Mouse (Mus musculus): ENCODE measurements at regions not wholly inside any gene's neighbourhood (a gene's known extent, or its start where the extent isn't known, plus 50 kb on each side); places are given as distances from the start of the nearest gene placed in this dataset.

DNA sequence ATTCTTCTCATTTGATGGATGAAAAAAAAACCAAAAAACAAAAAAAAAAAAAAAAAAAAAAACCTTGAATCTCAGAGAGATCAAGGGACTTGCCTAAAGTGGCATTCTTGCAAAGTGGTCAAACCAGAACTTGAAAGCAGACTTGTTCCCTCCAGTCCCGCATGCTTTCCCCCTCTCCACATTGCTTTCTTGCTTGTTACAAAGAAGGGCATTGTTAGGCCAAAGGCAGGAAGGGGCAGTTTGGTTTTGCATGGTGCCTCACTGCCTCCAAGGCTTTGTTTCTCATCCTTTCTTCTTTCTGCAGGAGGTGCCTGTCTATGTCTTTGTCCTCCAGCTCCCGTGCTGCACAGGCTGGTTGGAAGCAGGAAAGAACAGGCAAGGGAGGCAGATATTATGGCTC, 356.2 kb upstream of the Tenm4 start:
- Histone ChIP-seq H3K36me3 (ENCODE audit: control insufficient read depth, insufficient read depth, low read length) (no peaks in the 10 kb centered on the region), H3K27ac (ENCODE audit: low read depth, low read length) (no peak overlapping the region), H3K4me1 (replicated peaks; ENCODE audit: control insufficient read depth, insufficient read depth, low read length) (no peaks in the 10 kb centered on the region), H3K4me2 (replicated peaks; ENCODE audit: low read depth, low read length) (no peak overlapping the region), H3K9me3 (ENCODE audit: control insufficient read depth, low read length) (no peaks in the 10 kb centered on the region), H3K9ac (ENCODE audit: low read depth, low read length) (no peak overlapping the region), H3K4me3 (ENCODE audit: low read depth, low read length) (no peak overlapping the region), H3K27me3 (ENCODE audit: control insufficient read depth, insufficient read depth, low read length) (no peaks in the 10 kb centered on the region)
- ATAC-seq (ENCODE audit: low FRiP score) (peak; percentile 51; the same call in 1 of the 2 replicates), DNase-seq (ENCODE audit: low spot score) (peak; percentile 23)
- WGBS, result 12% methylated on average over 2 of the region's 2 CpGs

GRCm38 (mm10) chr7:95823539-95823938, 347.5 kb upstream of the Tenm4 start:
- WGBS, result 88% methylated on average over 4 of the region's 4 CpGs

DNA sequence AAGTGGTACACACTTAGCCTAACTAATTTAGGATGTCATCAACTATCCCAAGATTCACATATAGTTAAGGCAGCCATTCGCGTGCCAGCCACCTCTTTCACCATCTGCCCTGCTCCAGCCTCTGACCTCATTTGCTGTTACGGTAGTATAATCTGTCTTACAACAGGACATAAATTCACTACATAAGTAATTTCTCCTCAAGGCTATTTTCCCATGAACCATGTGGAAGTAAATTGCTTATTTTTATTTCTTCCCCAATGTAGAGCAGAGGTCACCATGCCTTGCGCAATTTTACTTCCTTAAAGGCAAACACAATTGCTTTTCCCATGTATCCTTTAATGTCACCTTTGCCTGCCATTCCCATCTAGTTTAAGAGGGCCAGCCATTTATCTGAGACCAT, 341.2 kb upstream of the Tenm4 start:
- DNase-seq (ENCODE audit: low spot score), result no peak
- 82% methylated on average over 4 of the region's 4 CpGs for WGBS
- Histone ChIP-seq H3K4me1 (replicated peaks; ENCODE audit: control insufficient read depth, insufficient read depth, low read length) (no peaks in the 10 kb centered on the region), H3K9me3 (ENCODE audit: control insufficient read depth, low read length) (no peaks in the 10 kb centered on the region), H3K27me3 (ENCODE audit: control insufficient read depth, insufficient read depth, low read length) (no peaks in the 10 kb centered on the region), H3K27ac (ENCODE audit: low read depth, low read length) (no peak overlapping the region), H3K36me3 (ENCODE audit: control insufficient read depth, insufficient read depth, low read length) (no peaks in the 10 kb centered on the region), H3K4me3 (ENCODE audit: low read depth, low read length) (no peak overlapping the region), H3K9ac (ENCODE audit: low read depth, low read length) (no peak overlapping the region), H3K4me2 (replicated peaks; ENCODE audit: low read depth, low read length) (no peak overlapping the region)
- ATAC-seq (ENCODE audit: low FRiP score), result no peak

More at GRCm38 (mm10) chr7:95823539-95823938, 347.5 kb upstream of the Tenm4 start:
- H3K4me1 ChIP-seq (replicated peaks; ENCODE audit: control insufficient read depth, insufficient read depth, low read length), result no peaks in the 10 kb centered on the region
- no peak overlapping the region for H3K4me3 ChIP-seq (ENCODE audit: low read depth, low read length)
- no peak for DNase-seq (ENCODE audit: low spot score)
- no peak for ATAC-seq (ENCODE audit: low FRiP score)
- no peaks in the 10 kb centered on the region for H3K36me3 ChIP-seq (ENCODE audit: control insufficient read depth, insufficient read depth, low read length)
- no peak overlapping the region for H3K9ac ChIP-seq (ENCODE audit: low read depth, low read length)
- H3K27ac ChIP-seq (ENCODE audit: low read depth, low read length), result no peak overlapping the region
- H3K4me2 ChIP-seq (replicated peaks; ENCODE audit: low read depth, low read length), result no peak overlapping the region
- no peaks in the 10 kb centered on the region for H3K27me3 ChIP-seq (ENCODE audit: control insufficient read depth, insufficient read depth, low read length)
- H3K9me3 ChIP-seq (ENCODE audit: control insufficient read depth, low read length), result no peaks in the 10 kb centered on the region

DNA sequence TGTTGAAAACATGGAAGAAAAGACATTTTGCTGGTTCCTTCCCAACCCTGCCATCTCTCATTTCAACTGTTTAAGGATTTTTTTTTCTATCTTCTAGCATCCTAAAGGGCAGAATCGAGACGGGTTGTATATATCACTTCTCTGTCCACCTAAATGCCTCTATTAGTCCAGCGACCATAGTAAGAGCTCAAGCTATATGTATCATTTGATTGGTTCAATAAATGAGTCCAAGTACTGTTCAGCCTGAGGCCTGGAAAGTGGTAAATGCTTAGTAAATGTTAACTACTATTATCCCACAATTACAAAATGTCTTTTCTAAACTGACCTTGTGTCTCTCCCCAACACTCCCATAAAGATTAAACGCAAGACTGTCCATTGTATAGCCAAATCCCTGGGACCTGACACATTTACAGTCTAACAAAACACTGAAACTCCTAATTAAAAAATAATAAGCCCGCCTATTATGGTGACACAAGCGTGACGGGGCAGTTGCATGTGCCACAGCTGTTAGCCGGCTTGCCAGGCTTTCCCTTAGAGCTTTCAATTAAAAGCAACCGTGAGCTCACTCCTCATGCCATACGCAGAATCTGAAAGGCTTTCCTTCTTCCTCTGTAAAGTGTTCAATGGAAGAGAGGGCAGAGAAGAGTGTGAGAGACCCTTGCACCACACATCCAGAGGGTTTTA, 336.7 kb upstream of the Tenm4 start:
- Histone ChIP-seq H3K4me3 (ENCODE audit: low read depth, low read length) (no peak overlapping the region), H3K27ac (ENCODE audit: low read depth, low read length) (no peak overlapping the region), H3K27me3 (ENCODE audit: control insufficient read depth, insufficient read depth, low read length) (no peaks in the 10 kb centered on the region), H3K4me2 (replicated peaks; ENCODE audit: low read depth, low read length) (no peak overlapping the region), H3K9ac (ENCODE audit: low read depth, low read length) (no peak overlapping the region), H3K9me3 (ENCODE audit: control insufficient read depth, low read length) (no peaks in the 10 kb centered on the region), H3K36me3 (ENCODE audit: control insufficient read depth, insufficient read depth, low read length) (no peaks in the 10 kb centered on the region), H3K4me1 (replicated peaks; ENCODE audit: control insufficient read depth, insufficient read depth, low read length) (no peaks in the 10 kb centered on the region)
- peak; percentile 76 for ATAC-seq (ENCODE audit: low FRiP score)
- 70% methylated on average over 10 of the region's 10 CpGs for WGBS
- peak; percentile 12 for DNase-seq (ENCODE audit: low spot score)

- Histone ChIP-seq H3K4me1 (replicated peaks; ENCODE audit: control insufficient read depth, insufficient read depth, low read length) (no peaks in the 10 kb centered on the region; the same call in 1 of the 2 replicates), H3K4me3 (ENCODE audit: low read depth, low read length) (no peak overlapping the region), H3K9ac (ENCODE audit: low read depth, low read length) (no peak overlapping the region), H3K27me3 (ENCODE audit: control insufficient read depth, insufficient read depth, low read length) (no peaks in the 10 kb centered on the region), H3K4me2 (replicated peaks; ENCODE audit: low read depth, low read length) (no peak overlapping the region), H3K9me3 (ENCODE audit: control insufficient read depth, low read length) (no peaks in the 10 kb centered on the region), H3K36me3 (ENCODE audit: control insufficient read depth, insufficient read depth, low read length) (no peaks in the 10 kb centered on the region), H3K27ac (ENCODE audit: low read depth, low read length) (no peak overlapping the region)
- ATAC-seq (ENCODE audit: low FRiP score), result no peak; the same call in 1 of the 2 replicates
- WGBS, result 41% methylated on average over 2 of the region's 2 CpGs
- DNase-seq (ENCODE audit: low spot score), result no peak
Observed at GRCm38 (mm10) chr7:95840476-95840875, 330.6 kb upstream of the Tenm4 start.

DNA sequence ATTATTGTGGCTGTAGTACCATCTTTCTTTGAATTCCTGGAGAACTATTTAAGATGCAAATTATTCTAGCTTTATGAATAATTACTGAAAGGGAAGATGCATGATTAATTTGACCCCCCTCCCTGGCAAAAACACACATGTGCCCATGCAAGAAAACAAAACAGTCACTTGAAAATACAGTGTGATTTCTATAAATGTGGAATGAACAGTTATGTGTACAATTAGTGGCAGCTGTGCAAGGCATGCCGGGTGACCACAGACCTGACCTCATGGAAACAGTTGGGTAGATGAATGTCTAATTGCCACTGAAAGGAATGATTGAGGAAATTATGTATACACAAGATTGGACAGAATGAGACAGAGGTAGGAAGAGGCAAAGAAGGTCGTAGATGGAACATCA, 321.2 kb upstream of the Tenm4 start:
- no peak overlapping the region for H3K4me3 ChIP-seq (ENCODE audit: low read depth, low read length)
- no peaks in the 10 kb centered on the region for H3K4me1 ChIP-seq (replicated peaks; ENCODE audit: control insufficient read depth, insufficient read depth, low read length)
- no peaks in the 10 kb centered on the region for H3K27me3 ChIP-seq (ENCODE audit: control insufficient read depth, insufficient read depth, low read length)
- no peak overlapping the region for H3K4me2 ChIP-seq (replicated peaks; ENCODE audit: low read depth, low read length)
- H3K36me3 ChIP-seq (ENCODE audit: control insufficient read depth, insufficient read depth, low read length), result no peaks in the 10 kb centered on the region
- whole genome bisulfite sequencing, result 84% methylated on average over 2 of the region's 2 CpGs
- no peak overlapping the region for H3K27ac ChIP-seq (ENCODE audit: low read depth, low read length)
- no peaks in the 10 kb centered on the region for H3K9me3 ChIP-seq (ENCODE audit: control insufficient read depth, low read length)
- no peak overlapping the region for H3K9ac ChIP-seq (ENCODE audit: low read depth, low read length)
- ATAC-seq (ENCODE audit: low FRiP score) (no peak), DNase-seq (ENCODE audit: low spot score) (no peak)

DNA sequence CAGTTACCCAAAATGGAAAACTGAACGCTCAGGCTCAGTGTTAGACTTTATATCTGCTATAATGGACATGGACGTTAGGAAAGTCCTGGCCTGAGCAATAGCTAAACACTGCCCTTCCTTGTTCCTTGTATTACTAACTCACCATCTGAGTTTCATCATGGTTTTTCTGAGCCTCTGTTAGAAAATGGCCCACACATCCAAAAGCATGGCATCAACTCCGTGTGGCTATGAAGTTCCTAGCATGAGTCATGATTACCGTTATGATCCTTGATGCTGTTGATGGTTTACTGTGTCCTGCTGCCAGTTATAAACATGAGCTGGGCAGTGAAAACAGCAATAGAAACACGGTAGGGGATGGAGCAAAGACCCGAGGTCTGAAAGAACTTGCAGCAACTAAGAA, 318.4 kb upstream of the Tenm4 start:
- Histone ChIP-seq H3K9ac (ENCODE audit: low read depth, low read length) (no peak overlapping the region), H3K27me3 (ENCODE audit: control insufficient read depth, insufficient read depth, low read length) (no peaks in the 10 kb centered on the region), H3K9me3 (ENCODE audit: control insufficient read depth, low read length) (no peaks in the 10 kb centered on the region), H3K4me1 (replicated peaks; ENCODE audit: control insufficient read depth, insufficient read depth, low read length) (no peaks in the 10 kb centered on the region), H3K27ac (ENCODE audit: low read depth, low read length) (no peak overlapping the region), H3K36me3 (ENCODE audit: control insufficient read depth, insufficient read depth, low read length) (no peaks in the 10 kb centered on the region), H3K4me2 (replicated peaks; ENCODE audit: low read depth, low read length) (no peak overlapping the region), H3K4me3 (ENCODE audit: low read depth, low read length) (no peak overlapping the region)
- ATAC-seq (ENCODE audit: low FRiP score) (no peak), DNase-seq (ENCODE audit: low spot score) (no peak)
- 85% methylated on average over 6 of the region's 6 CpGs for WGBS

DNA sequence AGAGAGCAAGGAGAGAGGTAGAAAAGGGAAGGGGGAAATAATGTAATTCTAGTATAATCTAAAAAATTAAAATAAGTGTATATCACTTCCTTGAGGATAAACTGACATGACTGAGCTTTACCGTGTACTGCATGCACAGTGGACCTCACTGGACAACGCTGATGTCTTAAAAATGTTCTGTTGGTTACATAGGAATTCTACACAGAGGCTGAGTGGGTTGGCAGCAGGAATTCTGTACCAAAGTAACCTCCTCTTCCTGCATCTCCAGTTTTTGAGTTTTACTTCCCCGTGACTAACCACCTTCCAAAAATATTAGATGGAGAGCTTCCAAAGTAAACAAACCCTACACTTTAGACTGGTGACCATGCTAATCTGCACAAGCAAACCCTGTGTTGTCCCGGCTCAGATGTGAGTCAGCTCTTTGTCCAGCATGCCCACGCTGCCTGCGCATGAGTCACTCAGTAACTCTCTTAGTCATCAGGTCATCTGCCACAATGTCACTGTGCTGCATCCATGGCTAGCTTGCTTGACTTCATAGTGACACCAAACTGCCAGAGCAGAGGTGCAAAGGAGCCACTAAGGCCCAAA, 317.7 kb upstream of the Tenm4 start:
- H3K36me3 ChIP-seq (ENCODE audit: control insufficient read depth, insufficient read depth, low read length), result no peaks in the 10 kb centered on the region
- WGBS, result 84% methylated on average over 6 of the region's 6 CpGs
- no peak for ATAC-seq (ENCODE audit: low FRiP score)
- no peaks in the 10 kb centered on the region for H3K27me3 ChIP-seq (ENCODE audit: control insufficient read depth, insufficient read depth, low read length)
- no peak overlapping the region for H3K27ac ChIP-seq (ENCODE audit: low read depth, low read length)
- H3K9ac ChIP-seq (ENCODE audit: low read depth, low read length), result no peak overlapping the region
- H3K4me2 ChIP-seq (replicated peaks; ENCODE audit: low read depth, low read length), result no peak overlapping the region
- no peak overlapping the region for H3K4me3 ChIP-seq (ENCODE audit: low read depth, low read length)
- H3K9me3 ChIP-seq (ENCODE audit: control insufficient read depth, low read length), result no peaks in the 10 kb centered on the region
- no peak for DNase-seq (ENCODE audit: low spot score)
- no peaks in the 10 kb centered on the region for H3K4me1 ChIP-seq (replicated peaks; ENCODE audit: control insufficient read depth, insufficient read depth, low read length)

DNA sequence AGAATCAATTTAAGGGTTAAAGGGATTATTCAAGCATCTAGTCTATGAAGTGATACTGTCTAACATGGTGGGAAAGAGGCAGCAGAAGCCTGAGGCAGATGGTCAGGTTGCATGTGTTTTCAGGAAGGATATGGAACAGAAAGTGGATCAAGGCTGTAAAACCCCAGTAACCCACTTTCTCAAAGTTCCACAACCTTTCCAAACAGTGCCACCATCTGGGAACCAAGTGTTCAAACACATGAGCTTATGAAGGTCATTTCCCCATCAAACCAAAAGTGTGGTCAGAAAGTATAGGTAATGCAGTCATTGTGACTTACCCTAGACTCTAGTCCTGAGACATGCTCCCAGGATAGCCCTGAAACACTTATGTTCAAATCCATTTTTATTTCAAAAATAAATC, 312.8 kb upstream of the Tenm4 start:
- H3K4me2 ChIP-seq (replicated peaks; ENCODE audit: low read depth, low read length), result no peak overlapping the region
- no peak overlapping the region for H3K9ac ChIP-seq (ENCODE audit: low read depth, low read length)
- no peak overlapping the region for H3K4me3 ChIP-seq (ENCODE audit: low read depth, low read length)
- no peak overlapping the region for H3K27ac ChIP-seq (ENCODE audit: low read depth, low read length)
- no peaks in the 10 kb centered on the region for H3K9me3 ChIP-seq (ENCODE audit: control insufficient read depth, low read length)
- DNase-seq (ENCODE audit: low spot score), result no peak
- ATAC-seq (ENCODE audit: low FRiP score), result no peak
- H3K36me3 ChIP-seq (ENCODE audit: control insufficient read depth, insufficient read depth, low read length), result no peaks in the 10 kb centered on the region
- no peaks in the 10 kb centered on the region for H3K27me3 ChIP-seq (ENCODE audit: control insufficient read depth, insufficient read depth, low read length)
- H3K4me1 ChIP-seq (replicated peaks; ENCODE audit: control insufficient read depth, insufficient read depth, low read length), result no peaks in the 10 kb centered on the region

Measured in hindbrain, embryonic 11.5 days (tissue).